Mouse (Mus musculus) lung, adult 2 months (tissue): Measurements from ENCODE around the gene Srp68.

Experiments used
- CTCF ChIP-seq: fragments of 200-500 bp; IDR thresholded peaks from 2 replicates; pipeline ENCODE4 v1.5.1; 2011; ENCODE audit warnings: mild to moderate bottlenecking, low read length, control low read depth; ENCODE audit not compliant: insufficient read depth
- POLR2A ChIP-seq: fragments of 200-500 bp; IDR thresholded peaks from 2 replicates; pipeline ENCODE4 v1.6.1; 2011; ENCODE audit warnings: low read depth, mild to moderate bottlenecking, control low read depth, low read length, borderline replicate concordance; ENCODE audit errors: extremely low read depth

DNA sequence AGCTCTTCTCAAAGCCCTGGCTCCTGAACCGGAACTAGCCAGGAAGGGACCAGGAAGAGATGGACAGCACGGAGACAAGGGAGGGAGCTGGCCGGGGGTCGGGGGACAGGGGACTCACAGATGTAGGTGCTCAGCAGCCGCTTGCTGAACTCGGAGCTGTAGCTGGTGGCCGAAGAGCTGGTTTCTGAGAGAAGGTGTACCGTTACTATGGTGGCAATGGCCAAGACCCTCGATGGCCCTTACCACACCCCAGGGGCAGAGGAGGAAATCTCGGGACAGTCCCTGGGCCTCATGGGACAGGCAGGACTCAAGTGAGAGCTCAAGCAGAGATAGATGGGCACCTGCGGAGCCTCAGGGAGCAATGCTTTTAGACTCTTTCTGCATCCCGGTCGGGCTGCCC, 18.4 kb upstream of the Srp68 start:
- TF ChIP-seq CTCF: no peak
- TF ChIP-seq POLR2A: no peak
